In genomic region chr8:56277810-56278528, GRCm38 (mm10) we compare ENCODE assay signal across 12 mouse cellular contexts. TPM values are rescaled to one million over a fixed set of nuclear protein-coding genes. Genes with fewer than 3 reads are reported as not detected.
DNase-seq lines count a peak whose midpoint lies in the region; ATAC-seq and TF ChIP-seq lines count a peak whose summit lies in the region.
"Had no signal": no experiment of that assay in that cellular context is flagged by ENCODE, and none has a peak within 500 bp of the region (broad histone marks: within the 10 kb centered on the region; RNA-seq: fewer than 3 reads in every experiment).

No protein-coding gene starts in this region.

- no peak for TF ChIP-seq CTCF in Patski (IDR thresholded peaks at IDR 0.05)

- no peaks in the 10 kb centered on the region for H3K4me1 ChIP-seq in hindbrain, embryonic 13.5 days (replicated peaks)
- H3K4me1 ChIP-seq in hindbrain, embryonic 12.5 days, result no peaks in the 10 kb centered on the region
- H3K4me1 ChIP-seq: neural tube, embryonic 12.5 days had no signal

- H3K27ac ChIP-seq in hindbrain, embryonic 13.5 days, result no peak overlapping the region
- no peak overlapping the region for H3K27ac ChIP-seq in hindbrain, embryonic 12.5 days
- H3K27ac ChIP-seq: heart, embryonic 15.5 days; neural tube, embryonic 12.5 days had no signal

- no peaks in the 10 kb centered on the region for H3K9me3 ChIP-seq in hindbrain, embryonic 13.5 days
- H3K9me3 ChIP-seq in hindbrain, embryonic 12.5 days (replicated peaks), result no peaks in the 10 kb centered on the region
- H3K9me3 ChIP-seq: heart, embryonic 15.5 days; neural tube, embryonic 12.5 days had no signal

- CTCF ChIA-PET in Patski (lab: Charles Lee), result no interaction called here

- no peak overlapping the region for H3K4me2 ChIP-seq in hindbrain, embryonic 13.5 days
- H3K4me2 ChIP-seq in hindbrain, embryonic 12.5 days (replicated peaks), result no peak overlapping the region
- H3K4me2 ChIP-seq: heart, embryonic 15.5 days; lung, embryonic 14.5 days; neural tube, embryonic 12.5 days had no signal

- no peak overlapping the region for H3K9ac ChIP-seq in hindbrain, embryonic 13.5 days
- H3K9ac ChIP-seq in hindbrain, embryonic 12.5 days, result no peak overlapping the region
- H3K9ac ChIP-seq: heart, embryonic 15.5 days; lung, embryonic 14.5 days; neural tube, embryonic 12.5 days had no signal

- no peaks in the 10 kb centered on the region for H3K36me3 ChIP-seq in hindbrain, embryonic 13.5 days
- H3K36me3 ChIP-seq in hindbrain, embryonic 12.5 days, result no peaks in the 10 kb centered on the region
- H3K36me3 ChIP-seq: heart, embryonic 15.5 days; neural tube, embryonic 12.5 days had no signal

- no peak overlapping the region for H3K4me3 ChIP-seq in hindbrain, embryonic 13.5 days
- H3K4me3 ChIP-seq in hindbrain, embryonic 12.5 days, result no peak overlapping the region
- H3K4me3 ChIP-seq: heart, embryonic 15.5 days; neural tube, embryonic 12.5 days had no signal

- in situ Hi-C loops in Patski (cut with MboI; ENCODE audit: low pct_unique_long_range_greater_than_20kb), result no loop called here

- POLR2A ChIA-PET in Patski (lab: Charles Lee), result no interaction called here

- DNase-seq in 416B (ENCODE audit: low read depth), result peak; percentile 84
- DNase-seq in Patski (ENCODE audit: low read depth, low spot score), result no peak
- no peak for DNase-seq in thymus, postnatal 4 days
- DNase-seq in kidney, postnatal 10 days, result no peak
- DNase-seq: lung, embryonic 14.5 days; thymus, postnatal 36 days had no signal

- no peaks in the 10 kb centered on the region for H3K27me3 ChIP-seq in hindbrain, embryonic 13.5 days
- no peaks in the 10 kb centered on the region for H3K27me3 ChIP-seq in hindbrain, embryonic 12.5 days
- H3K27me3 ChIP-seq in Patski, result no peaks in the 10 kb centered on the region
- H3K27me3 ChIP-seq: heart, embryonic 15.5 days; neural tube, embryonic 12.5 days had no signal

- 0 out of 2 replicates have a peak, but pooled peaks have one; percentile 28 for ATAC-seq in hindbrain, embryonic 13.5 days (ENCODE audit: low FRiP score)
- no peak for ATAC-seq in hindbrain, embryonic 12.5 days (ENCODE audit: low FRiP score)
- ATAC-seq in Patski, result peak; percentile 71
- ATAC-seq in monocyte, adult 5-6 weeks (replicated peaks; ENCODE audit: insufficient number of reproducible peaks, low FRiP score, low TSS enrichment, poor library complexity, severe bottlenecking), result 0 out of 2 replicates have a peak, but pooled peaks have one; percentile 31
- ATAC-seq: inflammation-experienced regulatory T-cells, adult 6 months had no signal

- 94% methylated on average over 8 of the region's 9 CpGs for WGBS in hindbrain, embryonic 13.5 days
- 90% methylated on average over 7 of the region's 9 CpGs for WGBS in hindbrain, embryonic 12.5 days

RNA-seq across cellular contexts. Expression of gene Hpgd, which starts 16.4 kb away (rescaled TPM):
- 9.7 and 14.4 TPM in 2 replicates for polyA plus RNA-seq in hindbrain, embryonic 13.5 days (2015; fragmentation: Nextera tagmentation; extraction: Ambion mirVana)
- 22.7 and 23.5 TPM in 2 replicates for polyA plus RNA-seq in hindbrain, embryonic 12.5 days (2016; fragmentation: Nextera tagmentation; extraction: Ambion mirVana)
- polyA plus RNA-seq in Patski (2021), result 0.12 TPM
- 242 to 457 TPM (median 369 TPM) in 3 replicates for total RNA-seq in monocyte, adult 5-6 weeks (2017)
